Mouse (Mus musculus) cerebral cortex, adult 2 months (tissue): ENCODE results near the gene Klhl33.

Experiments
- WGBS: fragments of 180-500 bp; shearing (Covaris S2); methylation state at CpG from one replicate; pipeline ENCODE4 v1.1.7; 2018; 5-methylcytosine and 5-hydroxymethylcytosine counted together

The Klhl33 gene

DNA sequence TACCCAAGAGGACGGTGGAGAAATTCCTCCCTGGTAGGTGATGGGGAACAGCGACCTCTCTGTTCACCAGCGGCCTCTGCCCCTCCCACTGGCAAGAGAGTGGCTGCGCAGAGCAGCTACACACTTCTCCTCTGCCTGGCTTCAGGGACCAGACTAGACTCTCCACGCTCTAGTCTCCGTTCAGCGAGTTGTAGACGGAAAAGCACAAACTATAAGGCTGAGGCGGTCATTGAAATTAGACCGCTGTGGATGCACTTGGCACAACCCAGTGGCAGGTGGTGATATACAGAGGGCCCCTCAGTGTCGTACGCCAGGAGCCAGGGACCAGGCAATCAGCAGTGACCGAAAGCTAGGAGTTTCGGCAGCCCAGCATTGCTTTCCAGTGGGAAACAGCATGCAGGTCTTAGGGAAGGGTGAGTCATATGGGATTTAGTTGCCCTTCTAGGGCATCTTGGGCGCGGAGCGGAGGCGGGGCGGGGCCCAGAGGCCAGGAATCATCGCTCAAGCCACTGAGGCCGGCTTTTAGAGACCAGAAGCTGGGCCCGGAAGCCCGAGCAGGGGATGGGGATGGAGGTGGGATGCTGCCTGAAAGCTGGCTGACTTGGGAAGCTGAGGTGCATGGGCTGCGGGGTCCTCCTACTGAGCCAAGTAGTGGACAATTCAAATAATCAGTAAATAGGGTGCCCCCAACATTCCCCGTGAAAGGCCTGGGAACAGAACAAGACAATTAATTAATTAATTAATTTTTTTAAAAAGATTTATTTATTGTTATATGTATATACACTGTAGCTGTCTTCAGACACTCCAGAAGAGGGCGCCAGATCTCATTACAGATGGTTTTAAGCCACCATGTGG, 6.9 kb upstream of the Klhl33 start:
- 8% methylated on average over 26 of the region's 26 CpGs for WGBS

DNA sequence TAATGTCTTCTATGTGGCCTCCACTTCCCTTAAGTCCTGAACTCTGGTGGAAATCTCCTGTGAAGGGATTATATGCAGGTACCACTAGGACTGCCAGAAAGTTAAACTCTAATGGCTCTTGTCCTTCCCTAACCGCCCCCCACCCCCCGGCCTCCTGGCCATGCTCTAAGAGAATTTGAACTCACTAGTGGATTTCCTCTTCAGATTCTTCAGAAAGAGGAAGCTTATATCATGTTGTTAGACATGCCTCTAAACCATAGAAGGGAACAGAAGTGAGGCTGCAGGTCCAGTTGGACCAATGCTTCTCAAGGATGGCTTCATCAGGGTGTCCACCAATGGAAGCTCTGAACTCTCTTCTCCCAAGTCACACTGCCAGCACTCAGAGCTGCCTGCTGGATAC, 685 bp upstream of the Klhl33 start:
- WGBS = 93% methylated on average over 2 of the region's 2 CpGs

DNA sequence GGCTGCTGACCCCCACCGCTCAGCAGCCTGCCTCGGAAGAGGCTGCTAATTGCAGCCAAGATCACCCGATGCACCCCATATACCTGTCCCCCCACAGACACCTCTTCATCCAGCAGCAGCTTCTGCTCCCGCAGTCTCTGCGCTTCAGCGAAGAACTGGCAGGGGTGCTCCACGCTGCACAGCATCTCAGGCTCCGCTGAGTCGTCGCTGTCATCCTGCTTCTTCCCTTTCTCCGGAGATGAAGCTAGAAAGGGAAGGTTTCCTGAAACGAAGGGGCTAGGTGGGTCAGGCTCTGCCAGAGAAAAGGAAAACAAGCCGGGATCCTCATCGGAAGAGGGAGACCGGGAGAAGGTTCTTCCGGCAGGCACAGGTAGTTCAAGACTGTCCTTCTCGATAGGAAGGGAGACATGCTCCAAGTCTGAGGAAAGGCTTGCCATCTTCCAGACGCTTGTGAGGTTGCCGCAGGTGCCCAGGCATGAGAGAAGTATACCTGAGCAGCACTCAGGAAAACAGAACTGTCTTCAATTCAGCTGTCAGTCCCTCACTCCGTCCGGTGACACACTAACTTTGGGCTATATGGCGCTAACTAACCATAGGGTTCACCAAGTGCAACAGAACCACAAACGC, 447 bp downstream of the Klhl33 start:
- WGBS = 17% methylated on average over 23 of the region's 23 CpGs

DNA sequence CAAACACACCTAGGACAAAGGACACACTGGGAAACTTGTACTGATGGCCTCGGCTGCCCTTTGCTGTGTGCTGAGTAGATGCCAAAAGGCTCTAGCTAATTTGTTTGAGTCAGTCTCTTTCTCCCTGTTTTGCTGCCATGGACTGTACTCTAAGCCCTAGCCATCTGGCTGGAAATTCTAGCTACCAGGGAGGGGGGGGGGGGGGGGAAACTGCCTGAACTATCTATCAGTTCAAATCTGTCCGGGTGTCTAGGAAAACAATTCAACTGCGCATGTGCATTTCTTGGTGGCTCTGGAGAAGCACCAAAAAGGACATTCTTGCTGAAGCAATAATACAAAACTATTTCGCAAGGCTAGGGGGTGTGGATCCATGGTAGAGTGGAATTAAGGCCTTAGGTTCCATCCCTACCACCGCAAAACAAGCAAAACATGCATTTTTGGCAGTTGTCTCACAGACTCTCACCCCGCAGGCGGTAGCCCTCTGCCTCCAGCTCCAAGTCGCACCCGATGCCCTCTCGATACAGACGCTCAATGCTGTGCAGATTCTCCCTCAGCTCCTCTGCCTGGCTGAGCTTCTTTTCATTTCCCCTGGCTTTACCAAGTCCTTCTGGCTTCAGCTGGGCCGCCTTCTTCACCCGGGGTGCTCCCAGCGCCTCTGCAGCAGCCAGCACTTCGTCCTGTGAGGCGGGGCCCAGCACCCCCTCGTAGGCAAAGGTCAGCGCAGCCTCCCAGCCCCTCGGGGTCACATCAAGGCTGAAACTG, 1.1 kb downstream of the Klhl33 start:
- WGBS = 15% methylated on average over 19 of the region's 19 CpGs

DNA sequence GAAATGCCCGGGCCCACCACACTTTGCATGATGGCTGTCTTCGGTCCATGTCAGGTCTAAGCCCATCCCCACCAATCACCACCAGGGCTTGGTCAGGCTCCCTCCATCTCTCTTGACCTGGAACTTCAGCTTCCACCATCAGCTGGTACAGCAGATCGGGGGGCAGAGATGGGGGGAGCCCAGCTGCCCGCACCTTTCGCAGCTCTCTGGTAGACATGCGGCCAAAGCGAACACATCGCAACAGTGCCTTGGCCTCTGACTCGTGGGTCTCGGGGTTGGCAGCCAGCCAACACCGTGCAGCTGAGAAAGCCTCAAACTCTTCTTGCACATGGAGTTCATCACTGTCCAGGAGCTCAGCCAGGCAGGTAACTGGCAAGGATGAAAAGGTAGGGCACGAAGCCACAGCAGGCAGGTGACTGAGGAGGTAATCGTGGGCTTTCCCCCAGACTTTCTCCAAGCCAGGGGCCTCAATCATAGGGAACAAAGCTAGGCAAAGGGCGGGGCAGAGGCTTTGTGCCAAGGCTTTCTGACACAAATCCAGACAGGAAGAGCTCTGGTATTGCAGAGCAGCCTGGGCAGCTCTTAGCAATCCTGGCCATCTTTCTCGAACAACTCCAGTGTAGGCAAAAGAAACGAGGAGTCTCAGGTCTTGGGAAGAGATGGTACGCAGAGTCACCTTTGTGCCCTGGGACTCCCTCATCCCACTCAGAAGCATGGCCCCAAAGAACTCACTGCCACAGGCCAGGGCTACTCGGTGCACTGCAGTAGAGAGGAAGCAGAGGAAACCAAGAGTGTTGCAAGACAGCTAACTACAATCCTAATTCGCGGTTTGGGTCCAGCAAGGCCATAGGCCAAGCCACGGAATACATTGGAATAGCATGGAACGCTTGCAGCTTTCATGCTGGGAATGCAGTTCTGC, 4.5 kb downstream of the Klhl33 start:
- whole genome bisulfite sequencing = 72% methylated on average over 22 of the region's 22 CpGs

DNA sequence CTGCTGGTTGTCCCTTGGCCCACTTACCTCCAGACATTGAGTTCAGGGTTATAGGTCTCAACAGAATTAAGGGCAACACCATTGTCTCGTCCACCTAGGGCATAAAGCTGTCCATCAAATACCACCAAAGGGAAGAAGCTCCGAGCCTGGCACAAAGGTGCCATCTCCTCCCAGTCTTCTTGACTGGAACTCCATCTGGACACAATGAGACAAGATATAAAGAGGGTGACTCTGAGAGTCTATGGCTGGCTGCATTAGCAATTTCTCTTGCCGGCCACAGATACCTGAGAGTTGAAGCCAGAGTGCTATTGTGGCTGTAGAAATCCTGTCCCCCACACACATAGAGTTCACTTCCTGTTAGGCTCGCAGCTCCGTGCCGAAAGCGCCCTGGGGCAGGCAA, 5.2 kb downstream of the Klhl33 start:
- WGBS = 88% methylated on average over 7 of the region's 7 CpGs

GRCm38 (mm10) chr14:50891621-50892020, 5.7 kb downstream of the Klhl33 start:
- WGBS = 96% methylated on average over 8 of the region's 8 CpGs

- 58% methylated on average over 6 of the region's 6 CpGs for WGBS
Observed at GRCm38 (mm10) chr14:50876236-50876950, 20.9 kb downstream of the Klhl33 start.

- 54% methylated on average over 6 of the region's 6 CpGs for WGBS
Observed at GRCm38 (mm10) chr14:50875591-50876230, 21.6 kb downstream of the Klhl33 start.

- 89% methylated on average over 3 of the region's 3 CpGs for WGBS
Observed at GRCm38 (mm10) chr14:50875175-50875574, 22.1 kb downstream of the Klhl33 start.

DNA sequence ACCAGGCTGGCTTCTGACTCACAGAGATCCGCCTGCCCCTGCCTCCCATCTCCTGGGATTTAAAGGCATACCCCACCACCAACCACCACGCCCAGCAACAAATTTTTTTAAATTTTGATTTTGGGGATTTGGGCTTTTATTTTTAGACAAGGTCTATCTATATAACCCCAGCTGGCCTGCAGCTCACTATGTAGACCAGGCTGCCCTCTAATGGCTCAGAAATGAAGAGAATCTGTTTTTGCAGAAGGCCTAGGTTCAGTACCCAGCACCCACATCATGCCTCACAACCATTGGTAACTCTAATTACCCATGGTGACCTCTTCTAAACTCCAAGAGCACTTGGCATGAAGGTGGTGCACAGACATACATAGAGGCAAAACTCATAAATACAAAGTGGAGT, 26.0 kb downstream of the Klhl33 start:
- 80% methylated on average over 2 of the region's 2 CpGs for WGBS

DNA sequence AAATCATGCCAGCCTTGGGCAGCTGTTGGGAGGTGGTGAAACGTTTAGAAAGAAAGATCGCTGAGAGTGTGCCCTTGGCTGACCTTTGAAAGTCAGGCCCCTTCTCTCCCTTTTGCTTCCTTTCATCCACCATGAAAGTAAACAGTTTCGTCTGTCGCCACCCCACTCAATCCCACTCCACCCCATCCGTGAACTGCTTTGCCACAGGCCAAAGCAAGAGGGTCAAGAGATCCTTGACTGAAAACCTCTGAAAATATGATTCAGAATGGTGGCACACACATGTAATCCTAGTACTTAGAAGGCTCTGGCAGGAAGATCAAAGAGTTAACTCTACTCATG, 26.5 kb downstream of the Klhl33 start:
- WGBS = 25% methylated on average over 5 of the region's 5 CpGs

DNA sequence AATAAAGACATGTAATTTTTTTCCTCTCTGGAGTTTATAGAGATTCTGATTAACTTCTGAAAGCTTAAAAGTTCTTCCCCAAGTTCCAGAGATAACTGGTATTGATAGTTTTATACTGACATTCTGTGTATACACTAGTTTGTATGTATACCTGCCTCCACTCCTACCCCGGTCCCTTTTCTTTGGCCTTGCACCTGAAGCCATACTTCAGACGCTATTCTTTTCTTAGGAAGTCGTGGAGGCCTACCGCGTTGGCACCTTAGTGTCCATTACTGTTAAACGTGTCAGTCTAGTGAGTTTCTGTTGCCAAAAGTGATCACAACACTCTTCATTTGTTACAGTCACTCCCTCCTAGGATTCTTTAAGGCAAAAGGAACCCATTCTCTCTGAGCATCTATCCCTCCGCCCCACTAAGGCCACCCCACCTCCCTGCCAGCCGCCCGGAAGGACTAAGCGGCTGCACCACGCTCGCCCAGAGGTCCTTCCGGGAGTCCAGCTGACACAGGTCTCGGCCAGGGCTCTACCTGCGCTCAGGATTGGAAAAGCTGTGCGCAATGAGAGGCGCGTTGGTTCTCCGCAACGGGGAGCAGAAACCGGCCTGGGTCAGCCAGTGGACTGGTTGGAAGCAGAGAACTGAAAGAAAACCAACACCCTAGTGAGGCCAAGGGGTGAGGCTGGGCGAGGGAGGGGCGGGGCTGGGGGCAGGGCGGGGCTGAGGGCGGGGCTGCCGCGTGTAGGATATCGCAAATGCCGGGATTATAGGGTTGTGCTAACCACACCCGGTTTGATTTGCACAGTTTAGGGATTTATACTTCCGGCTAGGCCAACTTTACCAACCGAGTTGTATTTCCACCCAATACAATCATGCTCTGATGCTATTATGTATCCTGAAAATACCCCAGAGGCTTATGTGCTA, 27.2 kb downstream of the Klhl33 start, which contains the start of gene Tep1:
Gene Tep1, minus strand, starts transcription at position 672 of the 916 bp plus-strand sequence.
- 10% methylated on average over 32 of the region's 32 CpGs for WGBS

DNA sequence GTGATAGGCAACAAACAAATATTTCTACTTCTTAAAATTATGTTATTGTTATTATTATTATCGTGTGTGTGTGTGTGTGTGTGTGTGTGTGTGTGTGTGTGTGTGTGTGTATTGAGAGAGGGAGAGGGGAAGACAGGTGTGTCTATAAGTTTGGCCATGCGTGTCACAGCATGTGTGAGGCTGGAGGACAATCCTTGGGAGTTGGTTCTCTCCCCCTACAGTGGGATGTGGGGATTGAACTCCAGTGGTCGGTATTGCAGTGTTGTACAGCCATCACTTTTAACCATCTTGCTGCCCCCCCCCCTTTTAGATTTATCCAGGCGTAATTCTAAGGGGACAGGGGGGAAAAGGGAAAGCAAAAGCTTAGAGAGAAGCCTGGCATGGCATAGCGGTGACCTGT, 28.7 kb downstream of the Klhl33 start:
- WGBS = 95% methylated on average over 5 of the region's 5 CpGs

DNA sequence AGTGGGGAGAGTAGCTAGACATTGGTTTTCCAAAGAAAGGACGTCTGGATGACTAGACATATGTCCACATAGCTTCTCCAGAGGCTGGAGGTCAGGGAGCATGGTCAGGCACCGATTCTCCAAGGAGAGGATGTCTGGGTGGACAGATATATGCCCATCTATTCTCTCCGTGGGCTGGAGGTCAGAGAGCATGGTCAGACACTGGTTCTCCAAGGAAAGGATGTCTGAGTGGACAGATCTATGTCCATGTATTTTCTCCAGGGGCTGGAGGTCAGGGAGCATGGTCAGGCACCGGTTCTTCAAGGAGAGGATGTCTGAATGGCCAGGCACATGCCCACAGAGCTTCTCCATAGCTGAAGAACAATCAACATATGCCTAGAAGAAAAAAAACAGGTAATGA, 29.1 kb downstream of the Klhl33 start:
- 87% methylated on average over 4 of the region's 4 CpGs for WGBS

GRCm38 (mm10) chr14:50866966-50867365, 30.3 kb downstream of the Klhl33 start:
- 95% methylated on average over 3 of the region's 3 CpGs for WGBS

- WGBS = 91% methylated on average over 10 of the region's 10 CpGs
Observed at GRCm38 (mm10) chr14:50862641-50863040, 34.7 kb downstream of the Klhl33 start.

DNA sequence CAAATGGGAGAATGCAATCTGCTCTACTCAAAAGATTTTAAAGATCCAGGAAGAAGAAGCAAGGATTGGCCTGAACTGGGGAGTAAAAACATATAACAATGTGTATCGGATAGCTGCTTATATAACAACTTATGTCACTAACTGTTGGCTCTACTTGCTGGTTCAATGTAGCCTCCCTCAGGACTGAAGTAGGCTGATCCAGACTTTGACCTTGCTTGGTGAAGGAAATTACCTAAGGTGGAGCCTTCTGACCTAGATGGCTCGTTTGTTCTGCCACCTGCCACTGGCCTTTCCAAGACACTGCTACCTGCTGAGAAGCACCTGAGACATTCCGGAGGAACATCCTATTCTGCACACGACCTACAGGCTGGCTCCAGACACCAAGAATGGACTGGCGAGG, 41.5 kb downstream of the Klhl33 start:
- WGBS = 92% methylated on average over 5 of the region's 5 CpGs
